Mouse (Mus musculus) liver, postnatal 0 days (tissue): ENCODE results near the gene Smok3b.

Source experiments
- CTCF ChIP-seq: sonication (generic); IDR thresholded peaks from 2 replicates; pipeline ENCODE4 v1.5.1; 2016; ENCODE audit warnings: antibody characterized with exemption, low read depth
- EP300 ChIP-seq: IDR thresholded peaks from 2 replicates; pipeline ENCODE4 v1.6.1; 2016; ENCODE audit warnings: antibody characterized with exemption, low read depth, mild to moderate bottlenecking

DNA sequence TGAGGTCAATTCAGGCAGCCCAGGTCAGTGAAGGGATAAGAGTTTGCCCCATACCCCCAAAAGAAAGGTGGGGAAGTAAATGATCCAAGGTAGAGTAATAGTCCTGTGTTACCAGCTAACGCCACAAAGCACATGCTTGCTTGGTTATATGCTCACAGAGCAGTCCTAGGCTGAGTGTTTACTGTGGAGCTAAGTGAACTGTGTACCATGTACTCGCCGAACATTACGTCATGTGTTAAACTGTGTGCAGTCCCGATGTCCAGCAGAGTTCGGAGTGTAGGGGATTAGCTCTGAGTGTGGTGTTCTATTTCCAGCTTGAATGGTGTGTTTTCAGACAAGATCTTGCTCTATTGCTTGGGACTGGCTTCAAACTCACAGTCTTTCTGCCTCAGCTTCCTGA, 73.2 kb downstream of the Smok3b start:
- TF ChIP-seq EP300 = no peak
- TF ChIP-seq CTCF = no peak
